Mouse (Mus musculus): Measurements from ENCODE around the gene Mical2.

Mical2 gene

DNA sequence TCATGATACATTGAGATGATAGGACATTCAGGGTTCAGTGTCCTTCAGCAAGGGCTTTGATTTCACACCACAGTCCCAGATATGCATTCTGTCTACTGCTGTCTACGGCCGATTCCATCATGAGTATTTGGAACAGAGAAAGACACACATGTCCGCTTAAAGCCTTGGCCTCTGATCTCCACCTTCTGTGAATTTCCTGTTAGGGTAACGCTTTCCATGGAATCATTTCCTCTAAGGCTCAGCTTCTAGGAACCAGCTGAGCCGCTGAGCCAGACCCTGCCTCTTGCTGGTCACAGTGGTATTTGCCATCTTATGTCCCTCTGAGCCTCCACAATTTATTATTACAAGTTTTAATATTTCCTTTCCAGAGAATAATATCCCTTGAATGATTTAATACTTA lies 87.6 kb downstream of the Mical2 start:
- DNase-seq (ENCODE audit: low read depth, low spot score), result no peak

DNA sequence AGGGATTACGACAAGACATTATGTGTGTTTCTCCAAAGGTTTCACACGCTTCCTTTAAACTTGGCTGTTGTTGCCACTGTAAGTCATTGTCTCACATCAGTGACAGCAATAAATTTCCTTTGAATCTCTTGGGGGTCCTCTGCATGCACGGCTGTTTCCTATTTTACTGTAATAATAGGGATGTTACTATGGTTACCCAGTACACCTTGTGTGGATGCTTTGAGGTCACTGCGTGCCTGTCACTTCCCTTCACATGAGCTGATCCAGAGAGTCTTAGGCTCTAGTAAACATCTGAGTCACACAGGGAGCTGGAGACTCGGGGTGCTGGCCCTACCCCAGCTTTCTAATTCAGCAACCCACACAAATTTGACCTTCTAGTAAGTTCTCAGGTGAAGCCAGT lies 88.0 kb downstream of the Mical2 start:
- DNase-seq (ENCODE audit: low read depth, low spot score), result no peak

DNA sequence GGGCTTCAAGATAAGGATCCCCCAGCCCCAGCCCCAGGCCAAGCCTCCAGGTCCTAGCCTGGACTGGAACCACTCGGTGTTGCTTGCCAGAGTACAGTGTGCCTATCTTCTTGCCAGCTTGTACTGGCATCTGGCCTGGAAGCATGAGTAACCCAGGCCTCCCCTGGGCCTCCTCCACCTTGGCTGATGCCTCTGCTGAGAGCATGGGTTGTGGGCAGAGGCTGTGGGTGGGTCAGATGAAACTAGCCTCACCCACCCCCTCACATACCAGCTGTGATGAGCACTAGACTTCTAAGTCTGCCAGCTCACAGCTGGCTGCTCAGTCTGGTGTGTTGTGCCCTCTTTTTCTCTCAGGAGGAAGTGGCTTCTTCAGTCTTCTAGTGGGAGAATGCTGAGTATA lies 90.6 kb downstream of the Mical2 start:
- peak; percentile 92 for DNase-seq (ENCODE audit: low read depth, low spot score)

DNA sequence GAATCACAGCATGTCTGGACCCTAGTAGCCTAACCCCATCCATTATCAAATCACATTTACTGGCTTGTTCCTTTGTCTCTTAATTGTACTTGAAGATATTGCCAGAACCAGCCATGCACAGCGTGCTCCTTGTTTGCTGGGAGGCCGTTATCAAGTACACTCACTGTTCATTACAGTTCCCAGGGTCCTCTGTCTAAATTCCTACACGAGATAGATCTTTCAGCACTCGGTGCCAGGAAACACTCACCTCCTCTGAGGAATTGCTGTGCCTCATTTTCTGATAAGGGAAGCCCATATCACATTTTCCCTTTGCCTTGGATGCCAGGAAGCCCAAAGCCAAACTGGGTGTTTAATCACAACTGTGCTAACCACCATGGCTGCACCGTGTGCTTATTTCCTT lies 91.8 kb downstream of the Mical2 start:
- DNase-seq (ENCODE audit: low read depth, low spot score), result no peak

DNA sequence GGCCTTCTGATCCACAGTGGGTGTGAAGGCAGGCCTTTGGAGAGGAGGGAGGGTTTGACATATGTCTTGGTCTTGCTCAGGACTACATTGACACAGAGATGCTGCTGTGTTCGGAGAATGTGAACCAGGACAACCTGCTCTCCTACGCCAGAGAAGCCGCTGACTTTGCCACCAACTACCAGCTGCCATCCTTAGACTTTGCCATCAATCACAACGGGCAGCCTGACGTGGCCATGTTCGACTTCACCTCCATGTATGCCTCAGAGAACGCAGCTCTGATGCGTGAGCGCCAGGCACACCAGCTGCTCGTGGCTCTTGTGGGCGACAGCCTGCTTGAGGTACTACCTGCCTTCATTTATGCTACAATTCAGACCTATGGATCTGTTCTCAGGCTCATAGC lies 92.7 kb downstream of the Mical2 start:
- DNase-seq (ENCODE audit: low read depth, low spot score), result no peak

DNA sequence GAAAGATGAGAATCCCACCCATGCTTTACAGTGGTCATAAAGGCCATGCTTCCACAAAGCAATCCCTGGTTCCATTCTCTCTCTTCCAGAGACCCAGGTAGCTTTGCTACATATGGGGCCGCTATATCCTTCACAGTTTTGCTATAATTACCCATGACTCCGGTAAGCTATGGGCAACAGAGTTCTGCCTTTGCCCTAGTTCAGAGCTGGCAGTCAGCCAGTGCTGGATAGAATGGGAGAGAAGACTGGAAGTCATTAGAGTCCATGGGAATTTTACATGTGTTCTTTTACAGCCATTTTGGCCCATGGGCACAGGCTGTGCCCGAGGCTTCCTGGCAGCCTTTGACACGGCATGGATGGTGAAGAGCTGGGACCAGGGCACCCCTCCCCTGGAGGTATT lies 93.8 kb downstream of the Mical2 start:
- peak; percentile 59 for DNase-seq (ENCODE audit: low read depth, low spot score)

DNA sequence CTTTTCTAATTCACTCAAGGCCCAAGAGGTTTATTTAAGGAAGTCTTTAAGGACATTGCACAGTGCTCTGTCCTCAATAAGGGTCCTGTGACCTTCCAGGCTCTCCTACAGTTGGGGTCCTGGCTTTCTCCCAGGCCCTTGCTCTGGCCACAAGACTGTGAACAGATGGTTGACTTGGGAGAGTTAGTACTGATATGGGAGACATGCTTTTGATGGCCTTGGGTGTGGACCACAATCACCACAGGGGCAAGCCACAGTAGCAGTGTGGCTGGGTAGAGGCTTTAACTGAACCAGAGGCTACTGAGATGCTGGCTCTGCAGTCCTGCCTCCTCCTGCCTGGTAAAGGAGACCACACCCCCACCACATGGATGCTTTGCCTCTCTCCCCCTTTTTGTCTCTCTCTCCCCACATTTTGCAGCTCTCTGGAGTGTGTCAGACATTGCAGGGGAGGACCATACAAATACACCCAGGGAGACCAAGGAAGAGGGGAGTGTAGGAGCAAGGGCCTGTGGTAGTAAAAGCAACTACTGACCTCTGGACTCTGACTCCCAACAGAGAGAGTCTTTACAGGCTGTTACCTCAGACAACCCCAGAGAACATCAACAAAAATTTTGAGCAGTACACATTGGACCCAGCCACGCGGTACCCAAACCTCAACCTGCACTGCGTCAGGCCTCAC lies 94.5 kb downstream of the Mical2 start:
- DNase-seq (ENCODE audit: low read depth, low spot score), result no peak

DNA sequence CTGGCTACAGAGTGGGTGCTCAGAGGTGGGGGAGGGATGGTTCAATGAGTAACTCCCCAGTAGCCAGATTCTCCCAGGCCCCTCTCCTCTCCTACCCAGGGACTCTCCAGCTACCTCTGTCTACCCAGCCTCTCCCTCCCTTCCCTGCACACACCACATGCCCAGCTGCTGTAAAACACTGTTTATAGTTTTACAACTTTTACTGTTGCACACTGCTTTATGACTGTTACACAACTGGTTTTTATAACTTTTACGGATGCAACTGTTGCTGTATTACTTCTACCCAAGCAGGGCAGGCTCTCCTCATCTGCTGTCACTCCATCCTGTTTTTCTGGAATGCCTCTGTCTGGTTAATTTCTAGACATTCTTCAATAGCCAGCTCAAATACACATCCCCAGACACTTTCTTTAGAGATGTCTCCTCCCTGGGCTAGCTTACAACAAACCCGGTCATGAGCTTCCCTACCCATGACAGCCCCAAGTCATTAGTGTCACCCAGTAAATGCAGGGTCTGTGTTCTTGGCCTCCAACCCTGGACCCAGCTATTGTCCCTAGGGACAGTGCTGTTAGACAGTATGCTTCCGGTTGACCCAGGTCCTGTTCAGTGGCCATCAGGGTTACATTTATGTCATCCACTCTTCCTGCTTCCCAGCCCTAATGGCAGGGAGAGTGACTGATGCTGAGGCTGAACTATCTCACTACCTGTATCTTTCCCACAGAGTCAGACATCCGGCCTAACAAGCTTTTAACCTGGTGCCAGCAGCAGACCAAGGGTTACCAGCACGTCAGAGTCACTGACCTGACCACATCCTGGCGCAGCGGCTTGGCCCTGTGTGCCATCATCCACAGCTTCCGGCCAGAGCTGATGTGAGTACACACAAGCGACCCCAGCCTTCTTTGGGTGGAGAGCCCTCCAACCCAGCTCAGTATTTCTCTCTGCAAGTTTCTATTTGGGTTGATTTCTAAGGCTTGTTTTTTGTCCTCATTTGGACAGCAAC lies 96.4 kb downstream of the Mical2 start:
- DNase-seq (ENCODE audit: low read depth, low spot score), result no peak

DNA sequence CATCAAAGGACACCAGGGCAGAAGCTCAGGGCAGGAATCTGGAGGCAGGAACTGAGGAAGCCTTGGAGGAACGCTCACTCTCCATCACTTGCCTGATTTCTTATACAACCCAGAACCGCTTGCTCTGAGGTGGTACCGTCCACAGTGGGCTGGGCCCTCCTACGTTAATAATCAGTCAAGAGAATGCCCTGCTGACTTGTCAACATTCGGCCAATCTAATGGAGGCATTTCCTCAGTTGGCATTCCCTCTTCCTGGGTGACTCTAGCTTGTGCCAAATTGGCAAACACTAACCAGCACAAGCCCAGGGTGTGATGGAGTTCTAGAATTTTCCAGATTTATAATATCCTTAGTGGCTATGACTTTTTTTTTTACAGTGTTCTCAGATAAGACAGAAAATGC lies 98.9 kb downstream of the Mical2 start:
- DNase-seq (ENCODE audit: low read depth, low spot score), result no peak

DNA sequence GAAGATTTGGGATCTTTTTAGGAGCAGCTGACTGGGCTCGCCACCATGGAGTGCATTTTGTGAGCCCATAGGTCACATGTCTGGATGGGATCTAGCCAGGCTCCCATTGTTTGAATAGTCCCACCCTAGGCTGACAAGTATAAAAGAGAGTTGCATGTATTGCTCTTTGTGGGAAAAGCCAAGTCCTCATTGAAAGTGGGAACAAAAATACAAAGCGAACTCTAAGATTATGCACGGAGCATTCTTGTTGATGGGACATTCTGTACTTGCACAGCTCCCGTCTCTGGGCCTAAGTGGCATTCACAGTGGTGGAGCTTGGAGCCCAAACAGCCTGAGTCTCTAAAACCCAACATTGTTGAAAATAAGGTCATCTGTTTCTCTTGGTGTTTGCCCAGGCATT lies 101.2 kb downstream of the Mical2 start:
- no peak for DNase-seq (ENCODE audit: low read depth, low spot score)

DNA sequence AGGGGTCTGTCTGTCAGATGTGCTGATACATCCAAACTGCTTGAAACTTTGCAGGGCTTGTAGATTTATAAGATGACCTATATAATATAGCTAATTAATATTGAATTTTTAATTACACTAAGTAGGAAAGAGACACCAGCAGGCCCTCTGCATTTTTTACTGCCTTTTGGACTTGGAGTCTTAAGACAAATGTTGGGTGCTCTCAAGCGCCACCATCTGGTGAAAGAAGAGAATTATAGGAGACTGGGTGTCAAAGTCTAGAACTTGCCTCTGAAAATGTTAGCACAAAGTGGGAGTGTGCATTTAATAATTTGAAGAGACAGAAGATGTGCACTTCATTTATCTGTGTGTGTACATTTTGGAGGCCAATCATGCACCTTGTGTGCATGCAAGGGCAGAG lies 103.3 kb downstream of the Mical2 start:
- DNase-seq (ENCODE audit: low read depth, low spot score), result peak; percentile 82

DNA sequence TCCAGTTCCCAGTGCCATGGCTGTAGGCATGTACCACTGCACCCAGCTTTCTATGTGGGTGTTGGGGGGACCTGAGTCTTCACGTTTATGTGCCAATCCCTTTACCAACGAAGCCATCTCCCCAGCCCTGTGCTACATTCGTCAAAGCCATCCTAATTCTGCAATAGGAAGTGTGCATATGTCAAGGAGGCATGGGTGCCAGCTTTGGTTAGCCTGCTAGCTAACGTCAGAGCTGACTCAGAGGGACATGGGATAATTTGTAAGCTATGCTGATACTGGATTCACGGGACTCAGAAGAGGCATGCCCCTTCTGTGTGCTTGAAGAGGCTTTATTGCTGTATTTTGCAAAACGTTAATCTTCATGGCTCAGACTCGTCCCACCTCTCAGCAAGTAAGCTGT lies 103.8 kb downstream of the Mical2 start:
- peak; percentile 63 for DNase-seq (ENCODE audit: low read depth, low spot score)

DNA sequence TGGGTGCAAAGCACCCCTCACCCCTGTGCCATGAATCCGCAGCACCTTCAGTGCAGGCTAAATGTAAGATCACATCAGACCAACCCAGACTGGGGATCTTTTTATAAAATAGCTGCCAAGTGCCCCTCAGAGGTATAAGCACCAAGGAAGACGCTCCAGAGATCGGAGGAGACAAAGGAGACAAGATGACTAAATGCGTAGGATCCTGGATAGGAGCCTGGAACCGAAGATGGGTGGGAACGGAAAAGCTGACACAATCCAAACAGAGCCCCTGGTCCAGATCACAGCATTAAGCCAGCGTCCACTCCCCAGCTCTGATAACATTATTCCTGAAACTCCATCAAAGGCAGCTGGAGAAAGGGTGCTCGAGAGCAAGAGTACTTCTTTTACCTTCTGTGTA lies 105.3 kb downstream of the Mical2 start:
- peak; percentile 54 for DNase-seq (ENCODE audit: low read depth, low spot score)

DNA sequence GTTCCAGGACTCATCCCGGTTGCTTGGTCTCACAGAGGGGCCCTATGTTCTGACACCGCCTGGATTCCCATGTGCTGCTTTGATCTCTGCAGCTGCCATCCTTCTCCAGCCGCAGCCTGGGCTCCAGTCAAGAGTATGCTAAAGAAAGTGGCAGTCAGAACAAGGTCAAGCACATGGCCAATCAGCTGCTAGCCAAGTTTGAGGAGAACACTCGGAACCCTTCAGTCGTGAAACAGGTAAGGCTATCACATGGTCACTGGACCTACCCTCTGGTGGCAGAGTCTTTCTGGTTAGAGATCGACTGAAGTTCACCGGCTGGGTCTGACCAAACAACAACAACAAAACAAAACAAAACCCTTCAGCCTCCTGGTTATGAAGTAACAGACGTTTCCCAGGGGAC lies 106.1 kb downstream of the Mical2 start:
- no peak for DNase-seq (ENCODE audit: low read depth, low spot score)

DNA sequence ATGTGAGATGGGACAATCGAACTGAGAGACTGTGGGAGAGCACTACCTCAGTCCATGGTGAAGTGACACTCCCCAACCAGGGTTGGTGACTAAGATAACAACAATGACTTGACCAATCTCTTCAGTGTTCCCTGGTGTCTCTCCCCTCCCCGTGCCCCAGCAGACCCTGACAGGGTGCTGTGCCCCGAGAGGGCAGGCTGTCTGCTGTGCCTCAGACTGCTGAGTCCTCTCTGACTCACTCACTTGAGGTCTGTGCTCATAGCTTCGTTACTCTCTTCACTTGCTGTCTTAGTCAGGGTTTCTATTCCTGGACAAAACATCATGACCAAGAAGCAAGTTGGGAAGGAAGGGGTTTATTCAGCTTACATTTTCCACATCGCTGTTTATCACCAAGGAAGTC lies 106.8 kb downstream of the Mical2 start:
- DNase-seq (ENCODE audit: low read depth, low spot score), result peak; percentile 71

DNA sequence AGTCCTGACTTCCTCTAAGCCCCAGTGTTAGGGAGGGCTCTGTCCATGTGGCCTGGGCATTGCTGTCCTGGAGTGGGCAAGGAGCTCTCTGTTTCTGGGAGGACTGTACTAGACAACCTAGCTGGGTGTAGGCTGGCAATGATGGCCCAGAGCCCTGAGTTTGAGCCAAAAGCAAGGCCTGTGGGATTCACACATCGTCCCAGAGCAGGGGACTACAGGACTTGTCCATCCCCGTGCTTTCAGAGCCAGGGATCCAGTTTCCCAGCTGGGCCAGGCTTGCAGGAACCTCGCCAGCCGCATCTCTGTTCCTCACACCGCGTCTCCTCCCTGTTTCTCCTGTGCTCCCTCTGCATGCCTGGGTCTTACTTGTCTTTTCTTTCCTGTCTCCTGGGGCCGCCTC lies 107.7 kb downstream of the Mical2 start:
- DNase-seq (ENCODE audit: low read depth, low spot score), result no peak

DNA sequence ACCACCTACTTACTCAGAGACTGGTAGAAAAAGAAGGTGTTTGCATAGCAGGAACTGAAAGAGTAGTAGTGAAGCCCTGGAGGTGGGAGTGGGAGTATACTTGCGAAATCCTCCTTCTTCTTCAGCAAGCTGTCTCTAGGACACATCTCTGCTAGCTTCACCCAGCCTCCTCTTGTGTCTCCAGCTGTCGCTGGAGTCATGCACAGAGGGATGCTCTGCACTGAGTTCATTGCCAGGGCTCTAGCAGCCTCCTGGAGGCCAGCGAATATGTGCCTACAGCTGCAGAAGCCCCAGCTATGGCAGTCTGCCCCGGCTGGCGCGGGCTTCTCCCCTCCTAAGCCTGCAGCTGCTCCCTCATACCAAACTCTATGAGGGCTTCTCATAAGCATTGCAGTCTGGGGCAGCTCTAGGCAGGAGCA lies 110.6 kb downstream of the Mical2 start:
- peak; percentile 93 for DNase-seq (ENCODE audit: low read depth, low spot score)

DNA sequence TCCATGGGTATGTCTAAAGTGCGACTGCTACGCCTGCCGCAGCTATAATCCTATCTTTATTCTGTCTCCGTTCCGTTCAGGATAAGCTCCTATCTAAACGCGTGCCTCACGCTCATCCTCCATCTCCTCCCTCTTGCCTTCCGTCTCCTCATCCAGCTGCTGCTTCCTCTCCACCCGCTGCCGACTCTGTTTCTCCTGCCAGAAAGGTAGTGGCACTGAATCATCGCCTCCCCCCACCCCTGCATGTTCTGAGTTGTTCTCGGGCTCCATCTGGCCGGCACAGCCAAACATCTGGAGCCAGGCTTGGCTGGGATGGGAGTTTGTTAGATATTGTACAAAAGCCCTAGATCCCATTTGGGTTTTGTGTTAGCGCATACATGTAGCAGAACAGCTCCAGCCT lies 111.1 kb downstream of the Mical2 start:
- DNase-seq (ENCODE audit: low read depth, low spot score), result peak; percentile 89

DNA sequence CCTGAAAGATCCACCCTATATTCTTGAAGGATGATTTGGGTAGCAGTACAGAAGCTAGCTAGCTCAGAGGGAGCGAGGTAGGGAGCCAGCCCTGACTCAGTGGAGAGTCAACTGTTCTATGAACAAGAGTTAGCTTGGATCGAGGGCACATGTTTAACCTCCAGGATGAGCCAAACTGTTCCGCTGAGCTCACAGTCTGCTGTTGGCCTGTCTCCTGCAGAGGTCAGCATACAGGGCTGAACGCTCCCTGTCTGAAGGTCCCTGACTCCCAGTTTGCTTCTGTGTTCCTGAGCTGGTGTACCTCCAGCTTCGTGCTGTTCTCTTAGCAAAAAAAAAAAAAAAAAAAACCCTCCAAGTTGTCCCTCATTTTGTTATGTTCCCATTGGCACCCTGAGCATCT lies 112.1 kb downstream of the Mical2 start:
- DNase-seq (ENCODE audit: low read depth, low spot score), result no peak

DNA sequence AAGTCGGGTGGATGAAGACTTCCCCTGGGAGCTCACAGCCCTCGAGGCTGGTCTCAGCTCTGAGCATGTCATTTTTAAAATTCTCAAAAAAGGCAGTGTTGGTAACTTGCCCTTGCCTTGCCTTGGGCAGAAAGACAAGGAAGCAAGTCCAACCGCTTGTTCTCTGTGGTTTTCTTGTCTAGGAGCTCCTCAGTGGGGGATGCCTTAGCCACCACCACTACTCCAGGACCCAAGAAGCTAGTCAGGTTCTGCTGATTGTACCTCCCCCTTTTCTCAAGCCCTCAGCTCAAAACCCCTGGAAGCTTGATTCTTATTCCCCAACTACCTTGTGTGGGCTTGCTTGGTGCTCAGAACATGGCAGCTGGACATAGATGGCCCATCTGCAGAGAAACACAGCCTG lies 115.4 kb downstream of the Mical2 start:
- no peak for DNase-seq (ENCODE audit: low read depth, low spot score)

DNA sequence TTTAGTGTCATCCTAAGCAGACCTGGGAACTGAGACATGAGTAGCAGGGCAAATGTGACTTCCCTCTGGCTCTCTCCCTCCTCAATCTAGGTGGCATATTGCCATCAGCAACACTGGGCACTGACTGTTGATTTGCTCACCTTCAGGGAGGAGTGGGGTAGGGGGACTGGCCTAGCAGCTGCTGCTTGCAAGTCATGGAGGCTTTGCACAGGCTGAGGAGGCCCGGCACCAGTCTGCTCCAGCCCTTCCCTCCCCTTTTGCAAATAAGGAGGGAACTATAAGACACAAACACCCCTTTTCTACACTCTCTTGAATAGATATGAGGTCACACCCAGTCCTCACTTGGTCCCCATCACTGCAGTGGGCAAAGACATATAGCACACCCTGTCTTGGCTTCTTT lies 120.0 kb downstream of the Mical2 start:
- no peak for DNase-seq (ENCODE audit: low read depth, low spot score)

DNA sequence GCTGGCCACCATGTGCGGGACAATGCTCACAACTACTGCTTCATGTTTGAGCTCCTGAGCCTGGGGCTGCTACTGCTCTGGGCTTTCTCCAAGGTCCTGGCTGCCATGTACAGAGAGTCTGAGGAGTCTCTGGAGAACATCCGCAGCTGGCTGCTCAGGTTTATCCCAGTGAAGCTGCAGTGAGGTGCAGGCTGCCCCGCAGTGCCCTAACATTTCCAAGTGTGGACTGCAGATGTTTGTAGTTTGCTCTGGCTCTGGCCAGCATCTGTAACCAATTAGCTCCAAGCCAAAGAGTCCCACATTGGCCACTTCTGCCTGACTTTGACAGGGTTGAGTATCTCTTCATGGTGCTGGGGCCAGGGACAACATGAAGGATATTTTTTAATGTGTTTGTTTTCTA lies 125.9 kb downstream of the Mical2 start:
- no peak for DNase-seq (ENCODE audit: low read depth, low spot score)

DNA sequence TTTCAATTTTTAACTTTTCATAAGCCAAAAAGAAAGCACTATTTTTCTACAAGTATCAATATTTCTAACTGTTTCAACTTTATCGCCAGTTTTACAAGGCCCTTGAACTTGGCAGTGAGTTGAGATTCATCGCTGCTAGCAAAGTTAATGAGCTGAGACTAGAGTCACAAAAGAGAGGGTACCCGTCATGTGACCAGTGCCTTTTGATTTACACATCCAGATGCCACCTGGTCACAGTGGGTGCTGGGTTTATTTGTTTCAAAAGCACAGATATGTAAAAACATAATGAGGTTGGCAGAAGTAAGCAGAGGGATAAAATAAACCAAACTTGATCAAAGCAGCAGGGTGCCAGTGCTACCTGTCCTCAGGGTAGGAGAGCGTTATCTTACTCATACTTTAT lies 126.3 kb downstream of the Mical2 start:
- DNase-seq (ENCODE audit: low read depth, low spot score), result no peak

All from brain, adult 2 months (tissue).